Mouse (Mus musculus): ENCODE data around the gene Ube3c. TPM values are rescaled to one million over a fixed set of nuclear protein-coding genes. Genes with fewer than 3 reads are reported as not detected.

The Ube3c gene
- polyA plus RNA-seq, 1 experiment from 2014 or later: 34.7 TPM

- no peaks in the 10 kb centered on the region for H3K9me3 ChIP-seq (ENCODE audit: control insufficient read depth, low read length)
- H3K27me3 ChIP-seq (replicated peaks; ENCODE audit: control insufficient read depth, insufficient read depth, low read length): no peaks in the 10 kb centered on the region
- H3K27ac ChIP-seq (ENCODE audit: low read depth): no peak overlapping the region
- H3K36me3 ChIP-seq (ENCODE audit: control insufficient read depth, insufficient read depth, low read length): no peaks in the 10 kb centered on the region
- ATAC-seq (replicated peaks; ENCODE audit: low FRiP score, low TSS enrichment, low read depth): peak; percentile 81
- DNase-seq (ENCODE audit: low spot score): no peak
- H3K4me1 ChIP-seq (replicated peaks; ENCODE audit: control insufficient read depth, insufficient read depth, low read length): no peaks in the 10 kb centered on the region
- H3K9ac ChIP-seq (ENCODE audit: low read length): no peak overlapping the region
- no peak overlapping the region for H3K4me2 ChIP-seq (ENCODE audit: low read length)
- H3K4me3 ChIP-seq (ENCODE audit: low read depth, low read length): no peak overlapping the region
- WGBS: 73% methylated on average over 4 of the region's 4 CpGs
Measured at GRCm38 (mm10) chr5:29698493-29698892, 129.5 kb downstream of the Ube3c start.

- H3K9ac ChIP-seq (ENCODE audit: low read length): no peak overlapping the region
- H3K36me3 ChIP-seq (ENCODE audit: control insufficient read depth, insufficient read depth, low read length): no peaks in the 10 kb centered on the region
- no peak overlapping the region for H3K27ac ChIP-seq (ENCODE audit: low read depth)
- H3K4me3 ChIP-seq (ENCODE audit: low read depth, low read length): no peak overlapping the region
- no peak overlapping the region for H3K4me2 ChIP-seq (ENCODE audit: low read length)
- no peaks in the 10 kb centered on the region for H3K4me1 ChIP-seq (replicated peaks; ENCODE audit: control insufficient read depth, insufficient read depth, low read length)
- H3K27me3 ChIP-seq (replicated peaks; ENCODE audit: control insufficient read depth, insufficient read depth, low read length): no peaks in the 10 kb centered on the region
- no peaks in the 10 kb centered on the region for H3K9me3 ChIP-seq (ENCODE audit: control insufficient read depth, low read length)
- DNase-seq (ENCODE audit: low spot score): no peak
- ATAC-seq (replicated peaks; ENCODE audit: low FRiP score, low TSS enrichment, low read depth): no peak
- WGBS: 64% methylated on average over 2 of the region's 2 CpGs
Measured at GRCm38 (mm10) chr5:29699520-29700202, 130.6 kb downstream of the Ube3c start.

GRCm38 (mm10) chr5:29707241-29707640, 138.2 kb downstream of the Ube3c start:
- H3K36me3 ChIP-seq (ENCODE audit: control insufficient read depth, insufficient read depth, low read length): no peaks in the 10 kb centered on the region
- DNase-seq (ENCODE audit: low spot score) (no peak), ATAC-seq (replicated peaks; ENCODE audit: low FRiP score, low TSS enrichment, low read depth) (no peak)
- no peak overlapping the region for H3K4me2 ChIP-seq (ENCODE audit: low read length)
- H3K27ac ChIP-seq (ENCODE audit: low read depth): no peak overlapping the region
- no peaks in the 10 kb centered on the region for H3K27me3 ChIP-seq (replicated peaks; ENCODE audit: control insufficient read depth, insufficient read depth, low read length)
- no peaks in the 10 kb centered on the region for H3K4me1 ChIP-seq (replicated peaks; ENCODE audit: control insufficient read depth, insufficient read depth, low read length)
- no peak overlapping the region for H3K4me3 ChIP-seq (ENCODE audit: low read depth, low read length)
- WGBS: 87% methylated on average over 4 of the region's 4 CpGs
- H3K9me3 ChIP-seq (ENCODE audit: control insufficient read depth, low read length): no peaks in the 10 kb centered on the region
- no peak overlapping the region for H3K9ac ChIP-seq (ENCODE audit: low read length)

GRCm38 (mm10) chr5:29708258-29708657, 139.2 kb downstream of the Ube3c start:
- 6% methylated on average over 5 of the region's 5 CpGs for WGBS
- Histone ChIP-seq H3K4me3 (ENCODE audit: low read depth, low read length) (no peak overlapping the region), H3K4me2 (ENCODE audit: low read length) (no peak overlapping the region), H3K9me3 (ENCODE audit: control insufficient read depth, low read length) (no peaks in the 10 kb centered on the region), H3K9ac (ENCODE audit: low read length) (no peak overlapping the region), H3K27me3 (replicated peaks; ENCODE audit: control insufficient read depth, insufficient read depth, low read length) (no peaks in the 10 kb centered on the region), H3K27ac (ENCODE audit: low read depth) (peak overlapping the region; percentile 34; the same call in 1 of the 2 replicates), H3K4me1 (replicated peaks; ENCODE audit: control insufficient read depth, insufficient read depth, low read length) (no peaks in the 10 kb centered on the region), H3K36me3 (ENCODE audit: control insufficient read depth, insufficient read depth, low read length) (no peaks in the 10 kb centered on the region)
- ATAC-seq (replicated peaks; ENCODE audit: low FRiP score, low TSS enrichment, low read depth): peak; percentile 92
- peak; percentile 65 for DNase-seq (ENCODE audit: low spot score)

GRCm38 (mm10) chr5:29711631-29712030, 142.6 kb downstream of the Ube3c start:
- H3K27ac ChIP-seq (ENCODE audit: low read depth): no peak overlapping the region
- H3K4me3 ChIP-seq (ENCODE audit: low read depth, low read length): no peak overlapping the region
- H3K27me3 ChIP-seq (replicated peaks; ENCODE audit: control insufficient read depth, insufficient read depth, low read length): no peaks in the 10 kb centered on the region
- DNase-seq (ENCODE audit: low spot score): no peak
- H3K9ac ChIP-seq (ENCODE audit: low read length): no peak overlapping the region
- H3K36me3 ChIP-seq (ENCODE audit: control insufficient read depth, insufficient read depth, low read length): no peaks in the 10 kb centered on the region
- H3K9me3 ChIP-seq (ENCODE audit: control insufficient read depth, low read length): no peaks in the 10 kb centered on the region
- H3K4me2 ChIP-seq (ENCODE audit: low read length): no peak overlapping the region
- H3K4me1 ChIP-seq (replicated peaks; ENCODE audit: control insufficient read depth, insufficient read depth, low read length): no peaks in the 10 kb centered on the region
- no peak for ATAC-seq (replicated peaks; ENCODE audit: low FRiP score, low TSS enrichment, low read depth)

- no peak overlapping the region for H3K4me2 ChIP-seq (ENCODE audit: low read length)
- H3K4me3 ChIP-seq (ENCODE audit: low read depth, low read length): no peak overlapping the region
- H3K9me3 ChIP-seq (ENCODE audit: control insufficient read depth, low read length): no peaks in the 10 kb centered on the region
- H3K27me3 ChIP-seq (replicated peaks; ENCODE audit: control insufficient read depth, insufficient read depth, low read length): no peaks in the 10 kb centered on the region
- H3K27ac ChIP-seq (ENCODE audit: low read depth): no peak overlapping the region
- no peaks in the 10 kb centered on the region for H3K36me3 ChIP-seq (ENCODE audit: control insufficient read depth, insufficient read depth, low read length)
- DNase-seq (ENCODE audit: low spot score) (no peak), ATAC-seq (replicated peaks; ENCODE audit: low FRiP score, low TSS enrichment, low read depth) (no peak)
- no peak overlapping the region for H3K9ac ChIP-seq (ENCODE audit: low read length)
- WGBS: 41% methylated on average over 1 of the region's 1 CpGs
- no peaks in the 10 kb centered on the region for H3K4me1 ChIP-seq (replicated peaks; ENCODE audit: control insufficient read depth, insufficient read depth, low read length)
Measured at GRCm38 (mm10) chr5:29712906-29713305, 143.9 kb downstream of the Ube3c start.

- Histone ChIP-seq H3K4me3 (ENCODE audit: low read depth, low read length) (no peak overlapping the region), H3K9ac (ENCODE audit: low read length) (no peak overlapping the region), H3K4me1 (replicated peaks; ENCODE audit: control insufficient read depth, insufficient read depth, low read length) (no peaks in the 10 kb centered on the region), H3K36me3 (ENCODE audit: control insufficient read depth, insufficient read depth, low read length) (no peaks in the 10 kb centered on the region), H3K27me3 (replicated peaks; ENCODE audit: control insufficient read depth, insufficient read depth, low read length) (no peaks in the 10 kb centered on the region), H3K9me3 (ENCODE audit: control insufficient read depth, low read length) (no peaks in the 10 kb centered on the region), H3K4me2 (ENCODE audit: low read length) (no peak overlapping the region), H3K27ac (ENCODE audit: low read depth) (no peak overlapping the region)
- 29% methylated on average over 1 of the region's 1 CpGs for WGBS
- DNase-seq (ENCODE audit: low spot score) (no peak), ATAC-seq (replicated peaks; ENCODE audit: low FRiP score, low TSS enrichment, low read depth) (no peak)
Measured at GRCm38 (mm10) chr5:29721159-29721558, 152.1 kb downstream of the Ube3c start.

- Histone ChIP-seq H3K9ac (ENCODE audit: low read length) (no peak overlapping the region), H3K27me3 (replicated peaks; ENCODE audit: control insufficient read depth, insufficient read depth, low read length) (no peaks in the 10 kb centered on the region), H3K36me3 (ENCODE audit: control insufficient read depth, insufficient read depth, low read length) (no peaks in the 10 kb centered on the region), H3K9me3 (ENCODE audit: control insufficient read depth, low read length) (no peaks in the 10 kb centered on the region), H3K4me2 (ENCODE audit: low read length) (no peak overlapping the region), H3K27ac (ENCODE audit: low read depth) (no peak overlapping the region), H3K4me3 (ENCODE audit: low read depth, low read length) (no peak overlapping the region), H3K4me1 (replicated peaks; ENCODE audit: control insufficient read depth, insufficient read depth, low read length) (no peaks in the 10 kb centered on the region)
- DNase-seq (ENCODE audit: low spot score): no peak
- WGBS: 81% methylated on average over 2 of the region's 2 CpGs
- no peak for ATAC-seq (replicated peaks; ENCODE audit: low FRiP score, low TSS enrichment, low read depth)
Measured at GRCm38 (mm10) chr5:29725369-29725768, 156.3 kb downstream of the Ube3c start.

Measured in intestine, embryonic 14.5 days (tissue).